In the genomic region with DNA sequence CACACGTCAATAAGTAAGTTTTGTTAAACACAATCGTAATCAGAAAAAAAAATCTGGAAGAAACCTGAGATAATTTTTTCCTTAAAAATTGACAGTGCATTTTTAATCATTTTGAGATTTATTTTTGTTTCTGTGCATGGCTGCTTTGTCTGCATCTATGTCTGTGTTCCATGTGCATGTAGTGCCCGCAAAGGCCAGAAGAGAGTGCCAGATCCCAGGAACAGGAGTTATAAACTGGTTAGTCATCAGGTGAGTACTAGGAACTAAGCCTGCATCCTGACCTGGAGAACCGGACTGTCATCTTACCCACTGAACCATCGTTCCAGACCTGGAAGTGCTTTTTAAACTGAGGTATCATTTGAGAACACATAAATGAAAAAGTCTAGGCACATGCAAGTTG, we compare ENCODE assay signal across 11 mouse cellular contexts.
DNase-seq lines count a peak whose midpoint lies in the region; ATAC-seq and TF ChIP-seq lines count a peak whose summit lies in the region.
"Had no signal": no experiment of that assay in that cellular context is flagged by ENCODE, and none has a peak within 500 bp of the region (broad histone marks: within the 10 kb centered on the region; RNA-seq: fewer than 3 reads in every experiment).

No protein-coding gene starts in this region.

- peak; percentile 25 for DNase-seq in midbrain, embryonic 10.5 days (ENCODE audit: low spot score)
- DNase-seq in ES-E14 (ENCODE audit: low read depth, low spot score) = no peak
- DNase-seq in midbrain, postnatal 0 days (ENCODE audit: low spot score) = peak; percentile 32
- no peak for DNase-seq in thymus, postnatal 36 days
- DNase-seq: adrenal gland, adult 2 months; heart, postnatal 4 days had no signal

- no peaks in the 10 kb centered on the region for H3K36me3 ChIP-seq in intestine, postnatal 0 days (ENCODE audit: control insufficient read depth, insufficient read depth)
- no peaks in the 10 kb centered on the region for H3K36me3 ChIP-seq in intestine, embryonic 16.5 days (ENCODE audit: control insufficient read depth, insufficient read depth, low read length)
- no peaks in the 10 kb centered on the region for H3K36me3 ChIP-seq in midbrain, embryonic 10.5 days
- no peaks in the 10 kb centered on the region for H3K36me3 ChIP-seq in midbrain, embryonic 15.5 days (replicated peaks)
- H3K36me3 ChIP-seq in ES-E14 (ENCODE audit: control insufficient read depth, insufficient read depth, low read length, poor library complexity, severe bottlenecking) = no peaks in the 10 kb centered on the region
- no peaks in the 10 kb centered on the region for H3K36me3 ChIP-seq in midbrain, postnatal 0 days (ENCODE audit: insufficient read depth, low read length)

- H3K9ac ChIP-seq in intestine, postnatal 0 days (ENCODE audit: low read depth, low read length) = no peak overlapping the region
- no peak overlapping the region for H3K9ac ChIP-seq in intestine, embryonic 16.5 days (ENCODE audit: low read depth, low read length)
- H3K9ac ChIP-seq in midbrain, embryonic 15.5 days = no peak overlapping the region
- no peak overlapping the region for H3K9ac ChIP-seq in ES-E14 (ENCODE audit: insufficient read depth, low read depth, low read length, poor library complexity, severe bottlenecking)
- H3K9ac ChIP-seq in midbrain, postnatal 0 days (replicated peaks; ENCODE audit: low read length, poor library complexity, severe bottlenecking) = no peak overlapping the region
- H3K9ac ChIP-seq: liver, embryonic 14.5 days had no signal

- H3K9me3 ChIP-seq in intestine, postnatal 0 days (ENCODE audit: control insufficient read depth) = no peaks in the 10 kb centered on the region
- no peaks in the 10 kb centered on the region for H3K9me3 ChIP-seq in intestine, embryonic 16.5 days (ENCODE audit: control insufficient read depth, low read length)
- H3K9me3 ChIP-seq in midbrain, embryonic 10.5 days (replicated peaks) = no peaks in the 10 kb centered on the region
- no peaks in the 10 kb centered on the region for H3K9me3 ChIP-seq in midbrain, embryonic 15.5 days
- no peaks in the 10 kb centered on the region for H3K9me3 ChIP-seq in ES-E14 (ENCODE audit: control insufficient read depth, insufficient read depth, low read depth, low read length)
- no peaks in the 10 kb centered on the region for H3K9me3 ChIP-seq in midbrain, postnatal 0 days (ENCODE audit: low read length)

- H3K27ac ChIP-seq in intestine, postnatal 0 days (ENCODE audit: low read depth, low read length) = no peak overlapping the region
- H3K27ac ChIP-seq in intestine, embryonic 16.5 days (ENCODE audit: low read length) = no peak overlapping the region
- no peak overlapping the region for H3K27ac ChIP-seq in midbrain, embryonic 10.5 days (replicated peaks)
- no peak overlapping the region for H3K27ac ChIP-seq in midbrain, embryonic 15.5 days
- no peak overlapping the region for H3K27ac ChIP-seq in ES-E14 (ENCODE audit: insufficient read depth, low read depth, low read length, poor library complexity, severe bottlenecking)
- no peak overlapping the region for H3K27ac ChIP-seq in midbrain, postnatal 0 days (ENCODE audit: low read depth, low read length)
- H3K27ac ChIP-seq: liver, embryonic 14.5 days had no signal

- 87% methylated on average over 5 of the region's 5 CpGs for WGBS in intestine, postnatal 0 days
- WGBS in intestine, embryonic 16.5 days = 91% methylated on average over 5 of the region's 5 CpGs
- 88% methylated on average over 5 of the region's 5 CpGs for WGBS in midbrain, embryonic 10.5 days
- WGBS in midbrain, embryonic 15.5 days = 93% methylated on average over 5 of the region's 5 CpGs
- WGBS in midbrain, postnatal 0 days = 93% methylated on average over 5 of the region's 5 CpGs

- in situ Hi-C loops in ES-E14 (cut with MboI; ENCODE audit: low sequenced_read_pairs in 2 of 2, unreplicated experiment in 2 of 2) = no loop called here

- H3K4me1 ChIP-seq in intestine, postnatal 0 days (replicated peaks; ENCODE audit: control insufficient read depth, insufficient read depth, low read length) = no peaks in the 10 kb centered on the region
- H3K4me1 ChIP-seq in intestine, embryonic 16.5 days (ENCODE audit: control insufficient read depth, insufficient read depth, low read length) = no peaks in the 10 kb centered on the region; the same call in 1 of the 2 replicates
- peaks cover 37% of the 10 kb centered on the region for H3K4me1 ChIP-seq in midbrain, embryonic 10.5 days
- H3K4me1 ChIP-seq in midbrain, embryonic 15.5 days = peaks cover 24% of the 10 kb centered on the region
- H3K4me1 ChIP-seq in ES-E14 (ENCODE audit: control insufficient read depth in 2 of 2, insufficient read depth in 2 of 2, low read length in 2 of 2, poor library complexity in 1 of 2) = no peaks in the 10 kb centered on the region
- H3K4me1 ChIP-seq in midbrain, postnatal 0 days (ENCODE audit: insufficient read depth, low read length) = no peaks in the 10 kb centered on the region; the same call in 1 of the 2 replicates

- TF ChIP-seq CTCF in intestine, postnatal 0 days (IDR thresholded peaks at IDR 0.05; ENCODE audit: low read depth) = peak; percentile 51
- peak; percentile 55 for TF ChIP-seq CTCF in midbrain, postnatal 0 days (IDR thresholded peaks at IDR 0.05)

- no peak overlapping the region for H3K4me3 ChIP-seq in intestine, postnatal 0 days (ENCODE audit: low read depth, low read length)
- no peak overlapping the region for H3K4me3 ChIP-seq in intestine, embryonic 16.5 days (ENCODE audit: low read length)
- no peak overlapping the region for H3K4me3 ChIP-seq in midbrain, embryonic 10.5 days
- no peak overlapping the region for H3K4me3 ChIP-seq in midbrain, embryonic 15.5 days
- no peak overlapping the region for H3K4me3 ChIP-seq in ES-E14 (ENCODE audit: insufficient read depth in 1 of 2, low read depth in 1 of 2, low read length in 2 of 2, poor library complexity in 1 of 2, severe bottlenecking in 1 of 2)
- no peak overlapping the region for H3K4me3 ChIP-seq in midbrain, postnatal 0 days (ENCODE audit: low read depth, low read length)
- H3K4me3 ChIP-seq: myocyte had no signal

- ATAC-seq in intestine, postnatal 0 days = no peak
- ATAC-seq in intestine, embryonic 16.5 days = no peak
- no peak for ATAC-seq in midbrain, embryonic 15.5 days (replicated peaks)
- no peak for ATAC-seq in midbrain, postnatal 0 days (ENCODE audit: low FRiP score)

- H3K27me3 ChIP-seq in intestine, postnatal 0 days (replicated peaks; ENCODE audit: control insufficient read depth, insufficient read depth, low read length) = no peaks in the 10 kb centered on the region
- no peaks in the 10 kb centered on the region for H3K27me3 ChIP-seq in intestine, embryonic 16.5 days (replicated peaks; ENCODE audit: control insufficient read depth, insufficient read depth, low read length)
- H3K27me3 ChIP-seq in midbrain, embryonic 10.5 days (ENCODE audit: low read depth, poor library complexity, severe bottlenecking) = no peaks in the 10 kb centered on the region
- no peaks in the 10 kb centered on the region for H3K27me3 ChIP-seq in midbrain, embryonic 15.5 days (replicated peaks)
- H3K27me3 ChIP-seq in midbrain, postnatal 0 days (ENCODE audit: insufficient read depth, low read length) = no peaks in the 10 kb centered on the region

- H3K4me2 ChIP-seq in intestine, postnatal 0 days (replicated peaks; ENCODE audit: low read depth) = no peak overlapping the region
- no peak overlapping the region for H3K4me2 ChIP-seq in intestine, embryonic 16.5 days (ENCODE audit: low read depth, low read length)
- H3K4me2 ChIP-seq in midbrain, embryonic 15.5 days = no peak overlapping the region
- no peak overlapping the region for H3K4me2 ChIP-seq in midbrain, postnatal 0 days (ENCODE audit: low read depth, low read length, poor library complexity, severe bottlenecking)

TF ChIP-seq in ES-E14, 5 proteins besides CTCF, POLR2A, EP300 and RAD21:
- TF ChIP-seq ZC3H11A (IDR thresholded peaks at IDR 0.05; ENCODE audit: borderline replicate concordance, low read depth, low read length) (peak; percentile 51; the same call in 1 of the 2 replicates), CHD2 (IDR thresholded peaks at IDR 0.05; ENCODE audit: low read depth, low read length) (no peak)

Comparison
In these comparisons a context has a peak if more than half of its experiments do, and no peak if none do; other contexts are left out.
1. DNase-seq: peak in midbrain, embryonic 10.5 days (single experiment) and midbrain, postnatal 0 days (single experiment); none in ES-E14 (single experiment) and thymus, postnatal 36 days (0 of 2).